Mouse (Mus musculus) left cerebral cortex, adult 2 months (tissue): ENCODE measurements around the gene Lrpap1. TPM values are rescaled to one million over a fixed set of nuclear protein-coding genes. Genes with fewer than 3 reads are reported as not detected.

Source experiments
- DNase-seq, 2 experiments: peaks; one replicate each; pipeline ENCODE4 v3.0.0; 2021 to 2022; ENCODE audit warnings: low spot score in 2 of 2, mixed read lengths in 1 of 2; ENCODE audit errors: extremely low spot score in 1 of 2
- H3K27ac ChIP-seq: fragments of 200-600 bp; 2 replicates; pipeline ENCODE4 v1.8.1; 2022
- H3K4me3 ChIP-seq: fragments of 200-600 bp; 2 replicates; pipeline ENCODE4 v1.8.1; 2022
- CTCF ChIP-seq: fragments of 200-600 bp; IDR thresholded peaks from 2 replicates; pipeline ENCODE4 v1.8.1; 2022; ENCODE audit warnings: antibody characterized with exemption, mild to moderate bottlenecking, moderate library complexity
- intact Hi-C: fragments of 180-260 bp; cut with DNase I; formaldehyde crosslinking; loops from one replicate; pipeline ENCODE4 v1.15.1; 2025
- total RNA-seq, 2 experiments: library from RNA; stranded (reverse); gene quantifications; 2 replicates each; pipeline ENCODE4 v1.2.3; 2021

Lrpap1 gene
- total RNA-seq, 2 experiments from 2014 or later: 137 to 138 TPM

- intact Hi-C loops: loop anchor here (5.0 kb wide), 1 partner anchor 83 kb away; no protein-coding TSS in a partner anchor
- no peak for DNase-seq
- H3K4me3 ChIP-seq: no peak overlapping the region
- no peak overlapping the region for H3K27ac ChIP-seq
- no peak for TF ChIP-seq CTCF
These were observed 50.9 kb downstream of the Lrpap1 start for GRCm38 (mm10) chr5:35054628-35055027.

- no peak for DNase-seq
- intact Hi-C loops: loop anchor here (2.0 kb wide), 1 partner anchor 298 kb away; no protein-coding TSS in a partner anchor
- Histone ChIP-seq H3K4me3 (no peak overlapping the region), H3K27ac (no peak overlapping the region)
- TF ChIP-seq CTCF: peak; percentile 44
These were observed 55.0 kb downstream of the Lrpap1 start for GRCm38 (mm10) chr5:35050541-35050940.

GRCm38 (mm10) chr5:35043110-35043451 lies 62.5 kb downstream of the Lrpap1 start:
- Histone ChIP-seq H3K27ac (no peak overlapping the region), H3K4me3 (no peak overlapping the region)
- peak; percentile 88 for TF ChIP-seq CTCF
- intact Hi-C loops: loop anchor here (1.0 to 5.0 kb wide), 3 partner anchors 57 to 371 kb away; no protein-coding TSS in a partner anchor
- peak; percentile 73 to 78 for DNase-seq

- no peak for DNase-seq
- Histone ChIP-seq H3K4me3 (no peak overlapping the region), H3K27ac (no peak overlapping the region)
- intact Hi-C loops: loop anchor here (1.0 to 5.0 kb wide), 3 partner anchors 56 to 370 kb away; no protein-coding TSS in a partner anchor
- no peak for TF ChIP-seq CTCF
These were observed 63.0 kb downstream of the Lrpap1 start for GRCm38 (mm10) chr5:35042431-35043109.

Other genes starting within 250 kb of the Lrpap1 start
- 1 to 10 TPM; 4.2 to 6.7 TPM for gene Msantd1, start 197.8 kb downstream of the Lrpap1 start, total RNA-seq
- 10 to 100 TPM; 40.5 to 48.3 TPM for gene Rgs12, start 156.3 kb downstream of the Lrpap1 start, total RNA-seq
- 1 to 10 TPM in 1 of 2 experiments, under 1 TPM in 1; 0.87 to 1.7 TPM for gene Hgfac, start 64.3 kb downstream of the Lrpap1 start, total RNA-seq
- 10 to 100 TPM; 22.3 to 26.0 TPM for gene Dok7, start 49.0 kb downstream of the Lrpap1 start, total RNA-seq
- gene Adra2c, start 172.6 kb upstream of the Lrpap1 start, total RNA-seq: 10 to 100 TPM; 19.2 to 22.2 TPM